Mouse (Mus musculus): Measurements from ENCODE around the gene Cnot3. TPM values are rescaled to one million over a fixed set of nuclear protein-coding genes. Genes with fewer than 3 reads are reported as not detected.
A peak's percentile ranks its signal among the peaks of the same experiment; 100 is the strongest.

The Cnot3 gene
- polyA plus RNA-seq, 1 experiment from 2014 or later = 22.8 TPM

Small RNAs within 50 kb of the gene (microRNA-seq; reads per million reads assigned to microRNA genes)
- gene Mir3572 = 4.1 reads per million, percentile 9 among the genes with 10 or more reads in this experiment

Other genes starting within 250 kb of the Cnot3 start
- gene Cacng6, start 221.1 kb upstream of the Cnot3 start, polyA plus RNA-seq (2015; fragmentation: Nextera tagmentation; extraction: Ambion mirVana) = 0.28 and 0.30 TPM in 2 replicates
- 0.07 TPM in 1 of 2 replicates, not detected in the other for gene Tarm1, start 142.6 kb upstream of the Cnot3 start, polyA plus RNA-seq (2015; fragmentation: Nextera tagmentation; extraction: Ambion mirVana)
- not detected in 2 replicates for gene Oscar, start 29.1 kb upstream of the Cnot3 start, polyA plus RNA-seq (2015; fragmentation: Nextera tagmentation; extraction: Ambion mirVana)
- 224 and 292 TPM in 2 replicates for gene Ndufa3, start 27.9 kb upstream of the Cnot3 start, polyA plus RNA-seq (2015; fragmentation: Nextera tagmentation; extraction: Ambion mirVana)
- gene Tfpt, start 15.3 kb upstream of the Cnot3 start, polyA plus RNA-seq (2015; fragmentation: Nextera tagmentation; extraction: Ambion mirVana) = 12.7 and 13.0 TPM in 2 replicates
- 79.1 and 83.7 TPM in 2 replicates for gene Prpf31, start 15.3 kb upstream of the Cnot3 start, polyA plus RNA-seq (2015; fragmentation: Nextera tagmentation; extraction: Ambion mirVana)
- 7.2 and 8.6 TPM in 2 replicates for gene Leng1, start 20.6 kb downstream of the Cnot3 start, polyA plus RNA-seq (2015; fragmentation: Nextera tagmentation; extraction: Ambion mirVana)
- 7.3 and 7.8 TPM in 2 replicates for gene Tmc4, start 32.3 kb downstream of the Cnot3 start, polyA plus RNA-seq (2015; fragmentation: Nextera tagmentation; extraction: Ambion mirVana)
- 41.7 and 43.6 TPM in 2 replicates for gene Tsen34, start 47.6 kb downstream of the Cnot3 start, polyA plus RNA-seq (2015; fragmentation: Nextera tagmentation; extraction: Ambion mirVana)
- 19.8 and 20.0 TPM in 2 replicates for gene Mboat7, start 48.3 kb downstream of the Cnot3 start, polyA plus RNA-seq (2015; fragmentation: Nextera tagmentation; extraction: Ambion mirVana)
- gene Rps9, start 58.7 kb downstream of the Cnot3 start, polyA plus RNA-seq (2015; fragmentation: Nextera tagmentation; extraction: Ambion mirVana) = 1,306 and 1,329 TPM in 2 replicates
- 0.84 and 1.3 TPM in 2 replicates for gene Pirb, start 75.1 kb downstream of the Cnot3 start, polyA plus RNA-seq (2015; fragmentation: Nextera tagmentation; extraction: Ambion mirVana)
- gene Gm15448, start 180.4 kb downstream of the Cnot3 start, polyA plus RNA-seq (2015; fragmentation: Nextera tagmentation; extraction: Ambion mirVana) = not detected in 2 replicates
- 0.45 and 0.52 TPM in 2 replicates for gene Pira2, start 199.8 kb downstream of the Cnot3 start, polyA plus RNA-seq (2015; fragmentation: Nextera tagmentation; extraction: Ambion mirVana)

Measured in liver, embryonic 13.5 days (tissue).